Mouse (Mus musculus) E14TG2a.4 (cell line): ENCODE data around the gene Mxd4.
A peak's percentile ranks its signal among the peaks of the same experiment; 100 is the strongest.

Source experiments
- CTCF ChIP-seq: conservative IDR thresholded peaks from 2 replicates; pipeline ENCODE4 v1.5.1; 2014; ENCODE audit warnings: low read length
- NANOG ChIP-seq: IDR thresholded peaks from 2 replicates; pipeline ENCODE4 v1.6.1; 2014; ENCODE audit warnings: borderline replicate concordance, low read length, mixed read lengths
- POU5F1 ChIP-seq: IDR thresholded peaks from 2 replicates; pipeline ENCODE4 v1.6.1; 2014; ENCODE audit warnings: low read length, borderline replicate concordance

GRCm38 (mm10) chr5:34235898-34236420, 48.4 kb upstream of the Mxd4 start:
- peak; percentile 87 for TF ChIP-seq CTCF
- no peak for TF ChIP-seq NANOG
- no peak for TF ChIP-seq POU5F1
